Mouse (Mus musculus) frontal cortex, adult 2 months (tissue): ENCODE measurements at regions not wholly inside any gene's neighbourhood (a gene's known extent, or its start where the extent isn't known, plus 50 kb on each side); places are given as distances from the start of the nearest gene placed in this dataset.
A peak's percentile ranks its signal among the peaks of the same experiment; 100 is the strongest.

ENCODE experiments used
- DNase-seq, 2 experiments: peaks; one replicate each; pipeline ENCODE4 v3.0.0; 2022; ENCODE audit warnings: low spot score in 1 of 2; ENCODE audit errors: extremely low spot score in 1 of 2

- no peak for DNase-seq
These were observed 141.1 kb upstream of the Pdgfd start for GRCm38 (mm10) chr9:6027272-6027671.

- no peak for DNase-seq
These were observed 102.0 kb upstream of the Pdgfd start for GRCm38 (mm10) chr9:6066419-6066818.

GRCm38 (mm10) chr9:6067460-6067859 is 100.9 kb upstream of the Pdgfd start:
- no peak for DNase-seq

DNA sequence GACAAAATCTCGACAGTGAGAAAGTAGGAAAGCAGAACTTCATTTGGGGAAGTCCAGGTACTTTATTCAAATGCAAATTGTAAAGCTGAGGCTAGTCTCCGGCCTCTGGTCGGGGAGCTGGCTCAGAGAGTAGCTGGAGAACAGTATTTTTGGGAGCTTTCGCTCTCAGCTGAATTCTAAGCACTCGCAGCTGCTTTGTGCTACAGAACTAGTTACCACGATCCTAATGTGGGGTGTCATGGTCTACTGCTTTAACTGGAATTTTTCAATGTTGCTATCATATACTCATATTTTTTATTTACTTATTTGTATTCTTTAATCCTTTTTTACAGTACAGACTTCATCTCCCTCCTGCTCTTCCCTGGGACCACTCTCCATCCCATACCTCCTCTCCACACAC is 87.1 kb upstream of the Pdgfd start:
- no peak for DNase-seq

GRCm38 (mm10) chr9:6089913-6090312 is 78.5 kb upstream of the Pdgfd start:
- DNase-seq, result no peak

GRCm38 (mm10) chr9:6090747-6091146 is 77.6 kb upstream of the Pdgfd start:
- no peak for DNase-seq

GRCm38 (mm10) chr9:6108093-6108492 is 60.3 kb upstream of the Pdgfd start:
- DNase-seq, result peak in 1 of 2 experiments; percentile 19
